Mouse (Mus musculus): Measurements from ENCODE around the gene Olfr1109. TPM values are rescaled to one million over a fixed set of nuclear protein-coding genes. Genes with fewer than 3 reads are reported as not detected.

The Olfr1109 gene
- polyA plus RNA-seq (2012; rRNA removed): not detected in 2 replicates

GRCm38 (mm10) chr2:87095908-87096307 is at the start of gene Olfr1109:
TSS of gene Olfr1109 (minus strand) at chr2:87096008.

GRCm38 (mm10) chr2:87140200-87140599 is 44.4 kb upstream of the Olfr1109 start, which contains the start of gene Olfr1110:
TSS of gene Olfr1110 (minus strand) at chr2:87140300.

GRCm38 (mm10) chr2:87114467-87114866 is 18.7 kb upstream of the Olfr1109 start, which contains the start of gene Olfr259:
TSS of gene Olfr259 (minus strand) at chr2:87114567.

GRCm38 (mm10) chr2:87075717-87076116 is 20.1 kb downstream of the Olfr1109 start, which contains the start of gene Olfr1107:
TSS of gene Olfr1107 (minus strand) at chr2:87075817.

GRCm38 (mm10) chr2:87052173-87052572 is 43.6 kb downstream of the Olfr1109 start, which contains the start of gene Olfr1106:
TSS of gene Olfr1106 (minus strand) at chr2:87052273.

Other genes starting within 250 kb of the Olfr1109 start
- gene Olfr1095, start 244.3 kb downstream of the Olfr1109 start, polyA plus RNA-seq (2012; rRNA removed): not detected in 2 replicates
- gene Gm13723, start 221.2 kb downstream of the Olfr1109 start, polyA plus RNA-seq (2012; rRNA removed): not detected in 2 replicates
- not detected in 2 replicates for gene Olfr1097, start 203.8 kb downstream of the Olfr1109 start, polyA plus RNA-seq (2012; rRNA removed)
- not detected in 2 replicates for gene Olfr1098, start 171.5 kb downstream of the Olfr1109 start, polyA plus RNA-seq (2012; rRNA removed)
- not detected in 2 replicates for gene Olfr1099, start 135.3 kb downstream of the Olfr1109 start, polyA plus RNA-seq (2012; rRNA removed)
- not detected in 2 replicates for gene Olfr1100, start 116.1 kb downstream of the Olfr1109 start, polyA plus RNA-seq (2012; rRNA removed)
- gene Olfr1101, start 104.8 kb downstream of the Olfr1109 start, polyA plus RNA-seq (2012; rRNA removed): not detected in 2 replicates
- not detected in 2 replicates for gene Olfr1102, start 97.6 kb downstream of the Olfr1109 start, polyA plus RNA-seq (2012; rRNA removed)
- not detected in 2 replicates for gene Olfr1104, start 68.9 kb downstream of the Olfr1109 start, polyA plus RNA-seq (2012; rRNA removed)
- gene Olfr1105, start 59.5 kb downstream of the Olfr1109 start, polyA plus RNA-seq (2012; rRNA removed): not detected in 2 replicates
- not detected in 2 replicates for gene Olfr1106, start 43.7 kb downstream of the Olfr1109 start, polyA plus RNA-seq (2012; rRNA removed)
- gene Olfr1107, start 20.2 kb downstream of the Olfr1109 start, polyA plus RNA-seq (2012; rRNA removed): not detected in 2 replicates
- gene Olfr259, start 18.6 kb upstream of the Olfr1109 start, polyA plus RNA-seq (2012; rRNA removed): not detected in 2 replicates
- gene Olfr1110, start 44.3 kb upstream of the Olfr1109 start, polyA plus RNA-seq (2012; rRNA removed): not detected in 2 replicates
- gene Olfr1111, start 56.6 kb upstream of the Olfr1109 start, polyA plus RNA-seq (2012; rRNA removed): not detected in 2 replicates
- not detected in 2 replicates for gene Olfr1112, start 91.8 kb upstream of the Olfr1109 start, polyA plus RNA-seq (2012; rRNA removed)
- not detected in 2 replicates for gene Olfr1113, start 113.0 kb upstream of the Olfr1109 start, polyA plus RNA-seq (2012; rRNA removed)
- gene Olfr1115, start 152.0 kb upstream of the Olfr1109 start, polyA plus RNA-seq (2012; rRNA removed): not detected in 2 replicates
- gene Olfr1116, start 171.5 kb upstream of the Olfr1109 start, polyA plus RNA-seq (2012; rRNA removed): not detected in 2 replicates
- not detected in 2 replicates for gene Olfr1118, start 211.6 kb upstream of the Olfr1109 start, polyA plus RNA-seq (2012; rRNA removed)

All from colon, adult 2 months (tissue).